Mouse (Mus musculus) cerebellum, adult 2 months (tissue): ENCODE data around the gene Fndc3b.

ENCODE experiments used
- CTCF ChIP-seq: fragments of 200-500 bp; IDR thresholded peaks from 2 replicates; pipeline ENCODE4 v1.5.1; 2011; ENCODE audit warnings: low read depth, mild to moderate bottlenecking, control low read depth, low read length, moderate library complexity, borderline replicate concordance; ENCODE audit not compliant: insufficient read depth
- POLR2A ChIP-seq: fragments of 200-500 bp; IDR thresholded peaks from 2 replicates; pipeline ENCODE4 v1.6.1; 2011; ENCODE audit warnings: low read length, control low read depth, borderline replicate concordance; ENCODE audit not compliant: insufficient read depth

GRCm38 (mm10) chr3:27695612-27696448 is 15.3 kb downstream of the Fndc3b start:
- TF ChIP-seq CTCF (no peak), POLR2A (no peak)
